Mouse (Mus musculus) neural tube, embryonic 12.5 days (tissue): ENCODE data around the gene Brpf1. TPM values are rescaled to one million over a fixed set of nuclear protein-coding genes. Genes with fewer than 3 reads are reported as not detected.

Experiments used
- ATAC-seq: fragments of 200-750 bp; cut with Nextera tagmentation; 2 replicates; pipeline ENCODE4 v1.8.0; 2017; ENCODE audit warnings: low read depth, mild to moderate bottlenecking, moderate TSS enrichment, moderate library complexity; ENCODE audit not compliant: low FRiP score
- H3K27ac ChIP-seq: fragments of 300-500 bp; sonication (generic); 2 replicates; pipeline ENCODE4 v1.5.1; 2016
- H3K27me3 ChIP-seq: fragments of 300-500 bp; sonication (generic); replicated peaks from 2 replicates; pipeline ENCODE4 v1.6.1; 2016; ENCODE audit warnings: mild to moderate bottlenecking
- H3K36me3 ChIP-seq: fragments of 300-500 bp; sonication (generic); 2 replicates; pipeline ENCODE4 v1.6.1; 2016; ENCODE audit warnings: mild to moderate bottlenecking
- H3K4me1 ChIP-seq: fragments of 300-500 bp; sonication (generic); 2 replicates; pipeline ENCODE4 v1.6.1; 2016
- H3K4me2 ChIP-seq: fragments of 300-500 bp; sonication (generic); replicated peaks from 2 replicates; pipeline ENCODE4 v1.6.1; 2016; ENCODE audit warnings: mild to moderate bottlenecking
- H3K4me3 ChIP-seq: fragments of 300-500 bp; sonication (generic); 2 replicates; pipeline ENCODE4 v1.5.1; 2016
- H3K9ac ChIP-seq: fragments of 300-500 bp; sonication (generic); 2 replicates; pipeline ENCODE4 v1.6.1; 2016; ENCODE audit warnings: mild to moderate bottlenecking
- H3K9me3 ChIP-seq: fragments of 300-500 bp; sonication (generic); 2 replicates; pipeline ENCODE4 v1.6.1; 2016; ENCODE audit warnings: mild to moderate bottlenecking
- WGBS: fragments of 180-500 bp; shearing (Covaris S2); methylation state at CpG from one replicate; pipeline ENCODE4 v1.1.7; 2016; 5-methylcytosine and 5-hydroxymethylcytosine counted together
- polyA plus RNA-seq: library from polyadenylated mRNA; unstranded; fragments of >200 nt; fragmentation: Nextera tagmentation; extraction: Ambion mirVana; gene quantifications from 2 replicates; pipeline ENCODE4 v1.2.1, GENCODE M21; 2016

Gene Brpf1
- polyA plus RNA-seq, 1 experiment from 2014 or later, result 29.9 TPM

- no peak overlapping the region for H3K4me3 ChIP-seq
- H3K36me3 ChIP-seq, result peaks cover 44% of the 10 kb centered on the region
- 87% methylated on average over 6 of the region's 6 CpGs for WGBS
- ATAC-seq, result no peak
- H3K27me3 ChIP-seq, result no peaks in the 10 kb centered on the region
- no peak overlapping the region for H3K9ac ChIP-seq
- no peak overlapping the region for H3K27ac ChIP-seq
- no peaks in the 10 kb centered on the region for H3K9me3 ChIP-seq
- H3K4me1 ChIP-seq, result no peaks in the 10 kb centered on the region
- H3K4me2 ChIP-seq, result no peak overlapping the region
Measured at GRCm38 (mm10) chr6:113366639-113367038, 59.7 kb downstream of the Brpf1 start.

DNA sequence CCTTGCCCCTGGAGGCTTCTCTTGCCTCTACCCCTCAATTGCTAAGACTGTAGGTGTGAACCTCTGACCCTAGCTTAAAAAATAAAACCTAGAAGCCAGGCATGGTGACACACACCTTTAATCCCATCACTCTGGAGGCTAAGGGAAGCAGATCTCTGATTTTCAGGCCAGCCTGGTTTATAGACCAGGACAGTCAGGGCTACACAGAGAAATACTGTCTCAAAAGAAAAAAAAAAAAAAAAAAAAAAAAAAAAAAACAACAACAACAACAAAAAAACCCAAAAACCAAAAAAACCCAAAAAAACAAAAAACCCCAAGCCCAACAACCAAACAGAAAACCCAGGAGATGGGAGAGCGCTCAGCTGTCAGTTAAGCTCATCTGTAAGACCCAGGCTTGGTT is 60.6 kb downstream of the Brpf1 start:
- Histone ChIP-seq H3K4me2 (no peak overlapping the region), H3K4me1 (no peaks in the 10 kb centered on the region), H3K27ac (no peak overlapping the region), H3K27me3 (no peaks in the 10 kb centered on the region), H3K9ac (no peak overlapping the region), H3K36me3 (peaks cover 53% of the 10 kb centered on the region), H3K9me3 (no peaks in the 10 kb centered on the region), H3K4me3 (no peak overlapping the region)
- no peak for ATAC-seq
- WGBS, result 94% methylated on average over 1 of the region's 1 CpGs

- 94% methylated on average over 7 of the region's 7 CpGs for WGBS
Measured at GRCm38 (mm10) chr6:113368124-113368523, 61.2 kb downstream of the Brpf1 start.

DNA sequence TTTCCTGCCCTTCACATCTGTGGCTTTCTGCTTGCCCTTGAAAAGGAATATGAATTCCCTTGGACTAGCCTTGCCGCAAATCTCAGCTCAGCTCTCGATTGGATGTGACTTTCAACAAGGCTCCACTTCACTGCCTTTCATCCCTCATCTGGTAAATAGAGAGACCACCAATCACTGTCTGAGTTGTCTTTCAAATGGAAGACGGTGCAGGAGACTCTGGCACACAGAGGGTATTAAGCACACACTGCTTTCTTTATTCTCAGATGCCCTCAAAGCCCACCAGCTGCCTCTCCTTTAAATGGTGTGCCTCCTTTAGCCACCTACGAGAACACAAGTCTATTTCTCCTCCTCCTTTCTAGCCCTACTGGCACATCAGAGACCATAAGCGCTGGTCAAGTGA is 61.6 kb downstream of the Brpf1 start:
- Histone ChIP-seq H3K36me3 (peaks cover 63% of the 10 kb centered on the region), H3K27ac (no peak overlapping the region)

More at GRCm38 (mm10) chr6:113368124-113368523, 61.2 kb downstream of the Brpf1 start:
- H3K9me3 ChIP-seq, result no peaks in the 10 kb centered on the region
- peaks cover 58% of the 10 kb centered on the region for H3K36me3 ChIP-seq
- H3K4me3 ChIP-seq, result no peak overlapping the region
- no peak for ATAC-seq
- no peaks in the 10 kb centered on the region for H3K4me1 ChIP-seq
- H3K4me2 ChIP-seq, result no peak overlapping the region
- H3K9ac ChIP-seq, result no peak overlapping the region
- H3K27ac ChIP-seq, result no peak overlapping the region
- no peaks in the 10 kb centered on the region for H3K27me3 ChIP-seq

GRCm38 (mm10) chr6:113370194-113370929 is 63.4 kb downstream of the Brpf1 start:
- Histone ChIP-seq H3K9me3 (no peaks in the 10 kb centered on the region), H3K36me3 (peaks cover 75% of the 10 kb centered on the region)
- no peak for ATAC-seq

More for the DNA sequence above, 61.6 kb downstream of the Brpf1 start:
- H3K4me3 ChIP-seq, result no peak overlapping the region
- 70% methylated on average over 5 of the region's 5 CpGs for WGBS
- no peak for ATAC-seq
- H3K9me3 ChIP-seq, result no peaks in the 10 kb centered on the region
- no peak overlapping the region for H3K9ac ChIP-seq
- H3K27me3 ChIP-seq, result no peaks in the 10 kb centered on the region
- H3K4me1 ChIP-seq, result no peaks in the 10 kb centered on the region
- no peak overlapping the region for H3K4me2 ChIP-seq

DNA sequence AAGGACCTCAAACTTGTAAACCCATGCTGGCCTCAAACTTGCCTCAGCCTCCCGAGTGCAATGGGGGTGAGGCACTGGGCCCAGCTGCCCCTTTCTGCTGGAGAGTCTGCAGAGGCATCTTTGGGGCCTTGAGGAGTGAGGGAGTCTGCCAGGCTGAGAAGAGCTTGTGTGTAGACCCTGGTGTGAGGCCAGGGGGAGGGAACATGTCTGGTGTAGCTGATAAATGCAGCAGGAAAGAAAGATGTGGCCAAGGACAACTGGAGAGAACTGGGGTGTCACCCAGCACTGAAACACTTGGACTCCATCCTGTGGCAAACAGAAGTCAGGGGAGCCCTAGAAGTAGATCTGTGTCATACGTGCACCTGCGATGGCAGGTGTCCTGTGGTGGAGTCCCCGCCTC is 66.6 kb downstream of the Brpf1 start:
- no peak overlapping the region for H3K27ac ChIP-seq
- H3K9ac ChIP-seq, result no peak overlapping the region
- peaks cover 6% of the 10 kb centered on the region for H3K4me1 ChIP-seq
- peaks cover 70% of the 10 kb centered on the region for H3K36me3 ChIP-seq
- no peaks in the 10 kb centered on the region for H3K9me3 ChIP-seq
- ATAC-seq, result no peak
- no peak overlapping the region for H3K4me2 ChIP-seq
- no peak overlapping the region for H3K4me3 ChIP-seq
- H3K27me3 ChIP-seq, result no peaks in the 10 kb centered on the region
- 93% methylated on average over 4 of the region's 4 CpGs for WGBS

More at GRCm38 (mm10) chr6:113370194-113370929, 63.4 kb downstream of the Brpf1 start:
- 93% methylated on average over 20 of the region's 20 CpGs for WGBS
- Histone ChIP-seq H3K27ac (no peak overlapping the region), H3K4me1 (no peaks in the 10 kb centered on the region), H3K4me3 (no peak overlapping the region), H3K9ac (no peak overlapping the region), H3K4me2 (no peak overlapping the region), H3K27me3 (no peaks in the 10 kb centered on the region)

Other genes starting within 250 kb of the Brpf1 start
- gene Setd5, start 229.8 kb upstream of the Brpf1 start, polyA plus RNA-seq, result 50.5 and 57.8 TPM in 2 replicates
- 40.8 and 42.7 TPM in 2 replicates for gene Lhfpl4, start 111.8 kb upstream of the Brpf1 start, polyA plus RNA-seq
- 46.0 and 48.6 TPM in 2 replicates for gene Mtmr14, start 69.3 kb upstream of the Brpf1 start, polyA plus RNA-seq
- gene Cpne9, start 24.8 kb upstream of the Brpf1 start, polyA plus RNA-seq, result 0.55 and 0.56 TPM in 2 replicates
- gene Ogg1, start 19.8 kb downstream of the Brpf1 start, polyA plus RNA-seq, result 12.6 and 14.3 TPM in 2 replicates
- gene Camk1, start 36.8 kb downstream of the Brpf1 start, polyA plus RNA-seq, result 61.9 and 63.6 TPM in 2 replicates
- 62.4 and 64.4 TPM in 2 replicates for gene Tada3, start 70.7 kb downstream of the Brpf1 start, polyA plus RNA-seq
- gene Arpc4, start 71.0 kb downstream of the Brpf1 start, polyA plus RNA-seq, result 352 and 393 TPM in 2 replicates
- 5.6 and 7.1 TPM in 2 replicates for gene Ttll3, start 82.1 kb downstream of the Brpf1 start, polyA plus RNA-seq
- gene Rpusd3, start 112.2 kb downstream of the Brpf1 start, polyA plus RNA-seq, result 18.7 and 29.3 TPM in 2 replicates
- not detected in 2 replicates for gene Cidec, start 128.6 kb downstream of the Brpf1 start, polyA plus RNA-seq
- 78.0 and 81.3 TPM in 2 replicates for gene Jagn1, start 135.4 kb downstream of the Brpf1 start, polyA plus RNA-seq
- gene Il17re, start 151.3 kb downstream of the Brpf1 start, polyA plus RNA-seq, result 0.73 and 1.6 TPM in 2 replicates
- 2.4 and 3.0 TPM in 2 replicates for gene Il17rc, start 164.3 kb downstream of the Brpf1 start, polyA plus RNA-seq
- gene Creld1, start 176.2 kb downstream of the Brpf1 start, polyA plus RNA-seq, result 58.0 and 62.5 TPM in 2 replicates
- 2.6 TPM in 2 replicates for gene Prrt3, start 194.8 kb downstream of the Brpf1 start, polyA plus RNA-seq
- gene Emc3, start 224.5 kb downstream of the Brpf1 start, polyA plus RNA-seq, result 90.2 and 91.2 TPM in 2 replicates
- gene Fancd2, start 224.5 kb downstream of the Brpf1 start, polyA plus RNA-seq, result 8.3 and 8.4 TPM in 2 replicates